Mouse (Mus musculus) thymus, adult 2 months (tissue): ENCODE results near the gene Ciz1.

Experiments used
- CTCF ChIP-seq: fragments of 200-500 bp; IDR thresholded peaks from 2 replicates; pipeline ENCODE4 v1.5.1; 2012; ENCODE audit warnings: mild to moderate bottlenecking, control low read depth, low read length, moderate library complexity, borderline replicate concordance; ENCODE audit not compliant: control insufficient read depth, poor library complexity, insufficient read depth; ENCODE audit errors: extremely low read depth
- POLR2A ChIP-seq: fragments of 200-500 bp; IDR thresholded peaks from 2 replicates; pipeline ENCODE4 v1.6.1; 2012; ENCODE audit warnings: mild to moderate bottlenecking, low read length, control low read depth, moderate library complexity; ENCODE audit not compliant: control insufficient read depth, poor library complexity, insufficient read depth; ENCODE audit errors: extremely low read depth

- no peak for TF ChIP-seq CTCF
- TF ChIP-seq POLR2A, result no peak
Measured at GRCm38 (mm10) chr2:32396695-32397094, 44.6 kb downstream of the Ciz1 start.
